Mouse (Mus musculus): ENCODE measurements around the gene Nr1h3.

- TF ChIP-seq CTCF (IDR thresholded peaks at IDR 0.05; ENCODE audit: low read depth): no peak
- no peak for TF ChIP-seq EP300 (IDR thresholded peaks at IDR 0.05; ENCODE audit: low read depth)
Observed at GRCm38 (mm10) chr2:91202972-91203656, 480 bp upstream of the Nr1h3 start.

Data from heart, postnatal 0 days (tissue).